In genomic region chr3:104017931-104018330, GRCm38 (mm10) we compare ENCODE assay signal across 15 mouse cellular contexts.
A peak's percentile ranks its signal among the peaks of the same experiment; 100 is the strongest.
DNase-seq lines count a peak whose midpoint lies in the region.
"Had no signal": no experiment of that assay in that cellular context is flagged by ENCODE, and none has a peak within 500 bp of the region (broad histone marks: within the 10 kb centered on the region; RNA-seq: fewer than 3 reads in every experiment).

No protein-coding gene starts in this region.

- DNase-seq in retina, adult 2 months (ENCODE audit: low read depth, low spot score), result peak; percentile 56
- DNase-seq in retina, embryonic 14.5 days (ENCODE audit: low spot score), result peak; percentile 13
- peak; percentile 42 for DNase-seq in retina, postnatal 7 days (ENCODE audit: low read depth, low spot score)
- DNase-seq in layer of hippocampus, adult 9-10 months (ENCODE audit: low spot score), result no peak
- DNase-seq in spleen, postnatal 4 days (ENCODE audit: low spot score in 2 of 2), result no peak
- DNase-seq: adrenal gland, adult 2 months; adrenal gland, postnatal 10 days; adrenal gland, postnatal 25 days; cerebellum, adult 11 months; cerebellum, adult 18-20 months; cerebellum, adult 8-10 months; cerebellum, adult 9-11 months; cerebellum, postnatal 14 days; cerebellum, postnatal 36 days; embryo, embryonic 11 days had no signal

Comparison
In these comparisons a context has a peak if more than half of its experiments do, and no peak if none do; other contexts are left out.
1. DNase-seq: peak in retina, adult 2 months (single experiment), retina, embryonic 14.5 days (single experiment) and retina, postnatal 7 days (single experiment); none in layer of hippocampus, adult 9-10 months (single experiment) and spleen, postnatal 4 days (0 of 2).